Mouse (Mus musculus): ENCODE data around the gene Syne1. TPM values are rescaled to one million over a fixed set of nuclear protein-coding genes. Genes with fewer than 3 reads are reported as not detected.

Gene Syne1
- polyA plus RNA-seq, 1 experiment from 2014 or later: 6.0 TPM

- Histone ChIP-seq H3K4me3 (ENCODE audit: low read depth, low read length) (no peak overlapping the region), H3K9me3 (replicated peaks; ENCODE audit: control insufficient read depth, low read length) (no peaks in the 10 kb centered on the region), H3K9ac (ENCODE audit: low read depth, low read length) (no peak overlapping the region), H3K27ac (ENCODE audit: low read length) (no peak overlapping the region), H3K27me3 (ENCODE audit: control insufficient read depth, insufficient read depth, low read depth, low read length) (no peaks in the 10 kb centered on the region), H3K4me2 (ENCODE audit: low read depth, low read length) (no peak overlapping the region), H3K36me3 (ENCODE audit: control insufficient read depth, insufficient read depth) (no peaks in the 10 kb centered on the region), H3K4me1 (ENCODE audit: control insufficient read depth, low read depth, low read length) (no peaks in the 10 kb centered on the region)
- 59% methylated on average over 8 of the region's 8 CpGs for WGBS (ENCODE audit: insufficient replicate concordance)
- ATAC-seq (ENCODE audit: low read depth): no peak
These were observed 18.8 kb upstream of the Syne1 start for GRCm38 (mm10) chr10:5570059-5570458.

DNA sequence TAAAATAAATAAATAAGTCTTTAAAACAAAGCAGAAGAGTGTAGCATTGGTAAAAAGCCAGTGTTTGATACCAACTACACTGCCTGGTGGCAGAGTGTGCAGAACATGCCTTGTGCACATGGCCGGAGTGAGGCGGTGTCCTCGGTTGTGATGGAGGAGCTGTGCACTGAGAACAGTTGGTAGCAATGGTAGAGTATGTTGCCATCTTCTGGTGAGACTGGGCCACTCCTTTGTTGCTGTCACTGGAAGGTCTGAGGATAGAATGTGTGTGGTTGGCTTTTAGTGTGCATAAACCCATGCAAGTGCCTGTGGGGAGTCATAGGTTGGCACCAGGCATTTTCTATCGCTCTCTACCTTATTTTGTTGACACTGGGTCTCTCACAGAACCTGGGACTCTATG is 17.7 kb upstream of the Syne1 start:
- 72% methylated on average over 4 of the region's 4 CpGs for WGBS (ENCODE audit: insufficient replicate concordance)
- no peaks in the 10 kb centered on the region for H3K4me1 ChIP-seq (ENCODE audit: control insufficient read depth, low read depth, low read length)
- H3K27me3 ChIP-seq (ENCODE audit: control insufficient read depth, insufficient read depth, low read depth, low read length): no peaks in the 10 kb centered on the region
- H3K9me3 ChIP-seq (replicated peaks; ENCODE audit: control insufficient read depth, low read length): no peaks in the 10 kb centered on the region
- no peak for ATAC-seq (ENCODE audit: low read depth)
- H3K4me2 ChIP-seq (ENCODE audit: low read depth, low read length): no peak overlapping the region
- no peak overlapping the region for H3K9ac ChIP-seq (ENCODE audit: low read depth, low read length)
- H3K4me3 ChIP-seq (ENCODE audit: low read depth, low read length): no peak overlapping the region
- H3K36me3 ChIP-seq (ENCODE audit: control insufficient read depth, insufficient read depth): no peaks in the 10 kb centered on the region
- no peak overlapping the region for H3K27ac ChIP-seq (ENCODE audit: low read length)

DNA sequence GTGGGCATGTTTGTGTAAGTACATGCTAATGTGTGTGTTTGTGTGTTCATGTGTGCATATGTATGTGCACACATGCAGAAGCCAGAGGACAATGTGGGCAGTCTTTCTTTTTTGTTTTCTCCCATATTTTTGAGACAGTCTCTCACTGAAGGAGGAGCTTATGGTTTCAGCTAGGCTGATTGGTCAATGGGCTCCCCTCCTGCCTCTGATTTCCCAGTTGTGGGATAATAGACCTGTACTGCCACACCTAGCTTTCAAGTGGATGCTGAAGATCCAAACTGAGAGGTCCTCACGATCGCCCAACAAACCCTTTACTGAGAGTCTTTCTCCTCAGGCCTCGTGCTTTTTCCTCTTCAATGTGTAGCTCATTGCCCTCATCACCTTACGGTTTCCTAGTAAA is 10.4 kb upstream of the Syne1 start:
- WGBS (ENCODE audit: insufficient replicate concordance): 66% methylated on average over 4 of the region's 4 CpGs
- no peak overlapping the region for H3K9ac ChIP-seq (ENCODE audit: low read depth, low read length)
- H3K4me2 ChIP-seq (ENCODE audit: low read depth, low read length): no peak overlapping the region
- no peak for ATAC-seq (ENCODE audit: low read depth)
- no peaks in the 10 kb centered on the region for H3K9me3 ChIP-seq (replicated peaks; ENCODE audit: control insufficient read depth, low read length)
- no peaks in the 10 kb centered on the region for H3K36me3 ChIP-seq (ENCODE audit: control insufficient read depth, insufficient read depth)
- H3K27me3 ChIP-seq (ENCODE audit: control insufficient read depth, insufficient read depth, low read depth, low read length): no peaks in the 10 kb centered on the region
- no peak overlapping the region for H3K4me3 ChIP-seq (ENCODE audit: low read depth, low read length)
- H3K4me1 ChIP-seq (ENCODE audit: control insufficient read depth, low read depth, low read length): no peaks in the 10 kb centered on the region
- no peak overlapping the region for H3K27ac ChIP-seq (ENCODE audit: low read length)

GRCm38 (mm10) chr10:5560526-5560925 is 9.2 kb upstream of the Syne1 start:
- H3K27me3 ChIP-seq (ENCODE audit: control insufficient read depth, insufficient read depth, low read depth, low read length): no peaks in the 10 kb centered on the region
- H3K9ac ChIP-seq (ENCODE audit: low read depth, low read length): no peak overlapping the region
- no peaks in the 10 kb centered on the region for H3K36me3 ChIP-seq (ENCODE audit: control insufficient read depth, insufficient read depth)
- H3K27ac ChIP-seq (ENCODE audit: low read length): no peak overlapping the region
- H3K4me3 ChIP-seq (ENCODE audit: low read depth, low read length): no peak overlapping the region
- H3K4me1 ChIP-seq (ENCODE audit: control insufficient read depth, low read depth, low read length): no peaks in the 10 kb centered on the region
- ATAC-seq (ENCODE audit: low read depth): no peak
- H3K4me2 ChIP-seq (ENCODE audit: low read depth, low read length): no peak overlapping the region
- 59% methylated on average over 4 of the region's 4 CpGs for WGBS (ENCODE audit: insufficient replicate concordance)
- no peaks in the 10 kb centered on the region for H3K9me3 ChIP-seq (replicated peaks; ENCODE audit: control insufficient read depth, low read length)

GRCm38 (mm10) chr10:5558808-5559207 is 7.5 kb upstream of the Syne1 start:
- Histone ChIP-seq H3K4me2 (ENCODE audit: low read depth, low read length) (no peak overlapping the region), H3K9me3 (replicated peaks; ENCODE audit: control insufficient read depth, low read length) (no peaks in the 10 kb centered on the region), H3K9ac (ENCODE audit: low read depth, low read length) (no peak overlapping the region), H3K4me1 (ENCODE audit: control insufficient read depth, low read depth, low read length) (no peaks in the 10 kb centered on the region), H3K27ac (ENCODE audit: low read length) (no peak overlapping the region), H3K4me3 (ENCODE audit: low read depth, low read length) (no peak overlapping the region), H3K27me3 (ENCODE audit: control insufficient read depth, insufficient read depth, low read depth, low read length) (no peaks in the 10 kb centered on the region), H3K36me3 (ENCODE audit: control insufficient read depth, insufficient read depth) (no peaks in the 10 kb centered on the region)
- no peak for ATAC-seq (ENCODE audit: low read depth)

GRCm38 (mm10) chr10:5554941-5555340 is 3.7 kb upstream of the Syne1 start:
- 13% methylated on average over 5 of the region's 5 CpGs for WGBS (ENCODE audit: insufficient replicate concordance)
- Histone ChIP-seq H3K27ac (ENCODE audit: low read length) (no peak overlapping the region), H3K4me3 (ENCODE audit: low read depth, low read length) (no peak overlapping the region), H3K4me2 (ENCODE audit: low read depth, low read length) (no peak overlapping the region), H3K36me3 (ENCODE audit: control insufficient read depth, insufficient read depth) (no peaks in the 10 kb centered on the region), H3K27me3 (ENCODE audit: control insufficient read depth, insufficient read depth, low read depth, low read length) (no peaks in the 10 kb centered on the region), H3K9ac (ENCODE audit: low read depth, low read length) (no peak overlapping the region), H3K9me3 (replicated peaks; ENCODE audit: control insufficient read depth, low read length) (no peaks in the 10 kb centered on the region), H3K4me1 (ENCODE audit: control insufficient read depth, low read depth, low read length) (no peaks in the 10 kb centered on the region)
- 0 out of 2 replicates have a peak, but pooled peaks have one; percentile 35 for ATAC-seq (ENCODE audit: low read depth)

- Histone ChIP-seq H3K4me2 (ENCODE audit: low read depth, low read length) (peak overlapping the region; percentile 55), H3K9ac (ENCODE audit: low read depth, low read length) (no peak overlapping the region), H3K4me3 (ENCODE audit: low read depth, low read length) (peak overlapping the region; percentile 56), H3K36me3 (ENCODE audit: control insufficient read depth, insufficient read depth) (no peaks in the 10 kb centered on the region), H3K27me3 (ENCODE audit: control insufficient read depth, insufficient read depth, low read depth, low read length) (no peaks in the 10 kb centered on the region), H3K9me3 (replicated peaks; ENCODE audit: control insufficient read depth, low read length) (no peaks in the 10 kb centered on the region), H3K4me1 (ENCODE audit: control insufficient read depth, low read depth, low read length) (no peaks in the 10 kb centered on the region; the same call in 1 of the 2 replicates), H3K27ac (ENCODE audit: low read length) (0 out of 2 replicates have a peak overlapping the region, but pooled peaks have one; percentile 7)
- ATAC-seq (ENCODE audit: low read depth): peak; percentile 63; the same call in 1 of the 2 replicates
- under 1% methylated on average over 44 of the region's 44 CpGs for WGBS (ENCODE audit: insufficient replicate concordance)
These were observed 887 bp downstream of the Syne1 start for GRCm38 (mm10) chr10:5550168-5551021.

GRCm38 (mm10) chr10:5549871-5550167 is 1.5 kb downstream of the Syne1 start:
- no peak for ATAC-seq (ENCODE audit: low read depth)
- no peaks in the 10 kb centered on the region; the same call in 1 of the 2 replicates for H3K4me1 ChIP-seq (ENCODE audit: control insufficient read depth, low read depth, low read length)
- peak overlapping the region; percentile 55 for H3K4me2 ChIP-seq (ENCODE audit: low read depth, low read length)
- WGBS (ENCODE audit: insufficient replicate concordance): 13% methylated on average over 6 of the region's 6 CpGs
- no peaks in the 10 kb centered on the region for H3K36me3 ChIP-seq (ENCODE audit: control insufficient read depth, insufficient read depth)
- H3K4me3 ChIP-seq (ENCODE audit: low read depth, low read length): peak overlapping the region; percentile 56
- no peaks in the 10 kb centered on the region for H3K9me3 ChIP-seq (replicated peaks; ENCODE audit: control insufficient read depth, low read length)
- H3K9ac ChIP-seq (ENCODE audit: low read depth, low read length): no peak overlapping the region
- no peak overlapping the region for H3K27ac ChIP-seq (ENCODE audit: low read length)
- H3K27me3 ChIP-seq (ENCODE audit: control insufficient read depth, insufficient read depth, low read depth, low read length): no peaks in the 10 kb centered on the region

DNA sequence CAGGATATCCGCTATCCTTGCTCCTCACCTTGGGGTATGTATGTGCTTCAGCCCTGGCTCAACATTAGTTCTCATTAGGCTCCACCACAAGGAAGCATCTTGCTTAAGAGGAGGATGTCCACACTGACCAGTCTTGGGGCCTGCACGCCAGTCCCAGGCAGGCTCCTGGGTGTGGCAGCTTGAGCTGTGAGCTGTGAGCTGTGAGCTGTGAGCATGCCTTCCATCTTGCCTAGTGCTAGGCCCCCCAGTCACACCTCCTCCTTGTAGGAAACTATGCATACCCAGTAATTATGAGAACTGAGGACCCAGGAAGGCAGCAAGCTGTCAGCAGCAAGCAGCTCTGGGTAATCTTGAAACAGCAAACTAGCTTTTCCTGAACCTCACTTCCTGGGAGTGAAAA is 2.6 kb downstream of the Syne1 start:
- Histone ChIP-seq H3K9ac (ENCODE audit: low read depth, low read length) (no peak overlapping the region), H3K4me1 (ENCODE audit: control insufficient read depth, low read depth, low read length) (no peaks in the 10 kb centered on the region; the same call in 1 of the 2 replicates), H3K27me3 (ENCODE audit: control insufficient read depth, insufficient read depth, low read depth, low read length) (no peaks in the 10 kb centered on the region), H3K4me3 (ENCODE audit: low read depth, low read length) (no peak overlapping the region), H3K27ac (ENCODE audit: low read length) (no peak overlapping the region), H3K4me2 (ENCODE audit: low read depth, low read length) (no peak overlapping the region), H3K9me3 (replicated peaks; ENCODE audit: control insufficient read depth, low read length) (no peaks in the 10 kb centered on the region), H3K36me3 (ENCODE audit: control insufficient read depth, insufficient read depth) (no peaks in the 10 kb centered on the region)
- 0 out of 2 replicates have a peak, but pooled peaks have one; percentile 35 for ATAC-seq (ENCODE audit: low read depth)
- WGBS (ENCODE audit: insufficient replicate concordance): 60% methylated on average over 2 of the region's 2 CpGs

All from liver, embryonic 16.5 days (tissue).